Mouse (Mus musculus) CH12.LX (cell line): Measurements from ENCODE around the gene Uhrf1bp1. TPM values are rescaled to one million over a fixed set of nuclear protein-coding genes. Genes with fewer than 3 reads are reported as not detected.

Experiments
- DNase-seq: peaks from one replicate; pipeline ENCODE4 v3.0.0-alpha.2; 2013; ENCODE audit errors: extremely low read depth
- H3K27ac ChIP-seq: 2 replicates; pipeline ENCODE4 v1.5.1; 2012; ENCODE audit warnings: low read depth, mild to moderate bottlenecking, control low read depth, moderate library complexity; ENCODE audit not compliant: insufficient read depth
- H3K27me3 ChIP-seq: replicated peaks from 2 replicates; pipeline ENCODE3; 2012; ENCODE audit warnings: inconsistent platforms
- H3K36me3 ChIP-seq, 2 experiments: replicated peaks in 1 of 2; 2 replicates each; pipeline versions ENCODE3 to v1.6.1; 2012; ENCODE audit warnings: inconsistent platforms in 1 of 2, low read length in 1 of 2, mild to moderate bottlenecking in 1 of 2, mixed read lengths in 1 of 2, moderate library complexity in 1 of 2; ENCODE audit not compliant: control insufficient read depth in 1 of 2, insufficient read depth in 1 of 2
- H3K4me1 ChIP-seq, 2 experiments: 2 replicates each; pipeline ENCODE4 v1.6.1; 2012; ENCODE audit warnings: inconsistent platforms in 1 of 2, moderate library complexity in 1 of 2; ENCODE audit not compliant: insufficient read depth in 2 of 2, control insufficient read depth in 1 of 2
- H3K4me2 ChIP-seq: 2 replicates; pipeline ENCODE4 v1.6.1; 2012; ENCODE audit warnings: low read depth, mild to moderate bottlenecking, control low read depth; ENCODE audit not compliant: poor library complexity, insufficient read depth, severe bottlenecking
- H3K4me3 ChIP-seq, 3 experiments: fragments of 150-350 bp in 1 of 3; sonication (generic) in 1 of 3; replicated peaks in 1 of 3; 2 replicates each; pipeline versions ENCODE3 to v1.5.1; 2011 to 2012; ENCODE audit warnings: low read depth in 2 of 3, low read length in 2 of 3, mild to moderate bottlenecking in 2 of 3, moderate library complexity in 2 of 3, control low read depth in 1 of 3, improper control_type of control experiment in 1 of 3, inconsistent platforms in 1 of 3, mixed read lengths in 1 of 3; ENCODE audit not compliant: poor library complexity in 1 of 3
- H3K79me2 ChIP-seq: replicated peaks from 2 replicates; pipeline ENCODE4 v1.6.1; 2012; ENCODE audit warnings: mild to moderate bottlenecking, moderate library complexity; ENCODE audit not compliant: control insufficient read depth, poor library complexity, insufficient read depth, severe bottlenecking; ENCODE audit errors: extremely low read depth
- H3K9ac ChIP-seq: 2 replicates; pipeline ENCODE4 v1.6.1; 2012; ENCODE audit warnings: low read depth, mild to moderate bottlenecking, control low read depth, moderate library complexity; ENCODE audit not compliant: insufficient read depth
- H3K9me3 ChIP-seq: replicated peaks from 2 replicates; pipeline ENCODE3; 2012; ENCODE audit warnings: low read length, inconsistent platforms, mixed read lengths
- BHLHE40 ChIP-seq: IDR thresholded peaks from 2 replicates; pipeline ENCODE4 v1.6.1; 2011; ENCODE audit warnings: mild to moderate bottlenecking, low read depth, low read length, improper control_type of control experiment
- CHD2 ChIP-seq: IDR thresholded peaks from 2 replicates; pipeline ENCODE4 v1.6.1; 2011; ENCODE audit warnings: low read length, improper control_type of control experiment
- CTCF ChIP-seq, 2 experiments: IDR thresholded peaks in 1 of 2; conservative IDR thresholded peaks in 1 of 2; 2 replicates each; pipeline ENCODE4 v1.5.1; 2011 to 2012; ENCODE audit warnings: low read depth in 2 of 2, low read length in 2 of 2, improper control_type of control experiment in 1 of 2, inconsistent platforms in 1 of 2, mild to moderate bottlenecking in 1 of 2, moderate library complexity in 1 of 2
- E2F4 ChIP-seq: IDR thresholded peaks from 2 replicates; pipeline ENCODE4 v1.6.1; 2011; ENCODE audit warnings: low read depth, low read length, improper control_type of control experiment; ENCODE audit not compliant: insufficient replicate concordance
- ETS1 ChIP-seq: conservative IDR thresholded peaks from 2 replicates; pipeline ENCODE4 v1.6.1; 2012; ENCODE audit warnings: low read depth, mild to moderate bottlenecking, inconsistent platforms, low read length, improper control_type of control experiment, moderate library complexity
- GABPA ChIP-seq: IDR thresholded peaks from 2 replicates; pipeline ENCODE4 v1.6.1; 2012; ENCODE audit warnings: low read depth, low read length, improper control_type of control experiment, inconsistent platforms; ENCODE audit not compliant: insufficient replicate concordance
- HCFC1 ChIP-seq: IDR thresholded peaks from 2 replicates; pipeline ENCODE4 v1.6.1; 2012; ENCODE audit warnings: low read depth, mild to moderate bottlenecking, inconsistent platforms, low read length, improper control_type of control experiment
- IRF4 ChIP-seq: IDR thresholded peaks from 2 replicates; pipeline ENCODE4 v1.6.1; 2014; ENCODE audit warnings: low read depth, mild to moderate bottlenecking, inconsistent platforms, low read length, improper control_type of control experiment
- JUN ChIP-seq: IDR thresholded peaks from 2 replicates; pipeline ENCODE4 v1.6.1; 2011; ENCODE audit warnings: low read depth, mild to moderate bottlenecking, low read length, improper control_type of control experiment, moderate library complexity; ENCODE audit not compliant: insufficient read depth
- KAT2A ChIP-seq: IDR thresholded peaks from 2 replicates; pipeline ENCODE4 v1.6.1; 2012; ENCODE audit warnings: low read length, improper control_type of control experiment, inconsistent platforms; ENCODE audit not compliant: insufficient replicate concordance
- MAFK ChIP-seq: IDR thresholded peaks from 2 replicates; pipeline ENCODE4 v1.6.1; 2011; ENCODE audit warnings: low read length, improper control_type of control experiment; ENCODE audit not compliant: insufficient replicate concordance
- MAX ChIP-seq: IDR thresholded peaks from 2 replicates; pipeline ENCODE4 v1.6.1; 2011; ENCODE audit warnings: low read length, improper control_type of control experiment
- MAZ ChIP-seq: IDR thresholded peaks from 2 replicates; pipeline ENCODE4 v1.6.1; 2012; ENCODE audit warnings: low read depth, mild to moderate bottlenecking, inconsistent platforms, low read length, improper control_type of control experiment, moderate library complexity
- MEF2A ChIP-seq: IDR thresholded peaks from 2 replicates; pipeline ENCODE4 v1.6.1; 2014; ENCODE audit warnings: low read depth, mild to moderate bottlenecking, inconsistent platforms, low read length, improper control_type of control experiment, borderline replicate concordance
- MYC ChIP-seq: IDR thresholded peaks from 2 replicates; pipeline ENCODE4 v1.6.1; 2011; ENCODE audit warnings: low read depth, mild to moderate bottlenecking, improper control_type of control experiment, low read length
- NRF1 ChIP-seq: IDR thresholded peaks from 2 replicates; pipeline ENCODE4 v1.6.1; 2014; ENCODE audit warnings: low read depth, mild to moderate bottlenecking, inconsistent platforms, low read length, improper control_type of control experiment, moderate library complexity
- PAX5 ChIP-seq: IDR thresholded peaks from 2 replicates; pipeline ENCODE4 v1.6.1; 2012; ENCODE audit warnings: low read length, inconsistent platforms, mixed read lengths
- POLR2AphosphoS2 ChIP-seq: IDR thresholded peaks from 2 replicates; pipeline ENCODE4 v1.6.1; 2011; ENCODE audit warnings: low read depth, low read length, improper control_type of control experiment
- SMC3 ChIP-seq: IDR thresholded peaks from 2 replicates; pipeline ENCODE4 v1.6.1; 2011; ENCODE audit warnings: low read depth, low read length, improper control_type of control experiment
- UBTF ChIP-seq: IDR thresholded peaks from 2 replicates; pipeline ENCODE4 v1.6.1; 2012; ENCODE audit warnings: low read depth, mild to moderate bottlenecking, inconsistent platforms, low read length, improper control_type of control experiment, moderate library complexity
- USF1 ChIP-seq: IDR thresholded peaks from 2 replicates; pipeline ENCODE4 v1.6.1; 2014; ENCODE audit warnings: low read depth, mild to moderate bottlenecking, inconsistent platforms, low read length, improper control_type of control experiment
- USF2 ChIP-seq: conservative IDR thresholded peaks from 2 replicates; pipeline ENCODE4 v1.6.1; 2011; ENCODE audit warnings: low read depth, low read length, improper control_type of control experiment
- ZC3H11A ChIP-seq: IDR thresholded peaks from 2 replicates; pipeline ENCODE4 v1.6.1; 2012; ENCODE audit warnings: low read depth, mild to moderate bottlenecking, inconsistent platforms, low read length, improper control_type of control experiment
- dilution Hi-C: fragments of 300-500 bp; cut with MboI; formaldehyde crosslinking; loops from 2 replicates; pipeline ENCODE4 v1.14.3; 2020; ENCODE audit warnings: low sequenced_read_pairs; ENCODE audit not compliant: extremely low pct_unique_long_range_greater_than_20kb, extremely low pct_ligation_motif_present
- in situ Hi-C: fragments of 300-500 bp; cut with MboI; formaldehyde crosslinking; loops from 3 replicates; pipeline ENCODE4 v1.14.3; 2019; ENCODE audit warnings: low sequenced_read_pairs, low pct_ligation_motif_present, low pct_unique_long_range_greater_than_20kb, mixed read lengths
- polyA plus RNA-seq: library from polyadenylated mRNA; unstranded; fragments of >175 nt; gene quantifications from 2 replicates; pipeline ENCODE4 v1.2.1, GENCODE M21; 2012; ENCODE audit warnings: low read depth; ENCODE audit not compliant: insufficient read length
- total RNA-seq, 2 experiments: library from RNA; depleted of rRNA; stranded (reverse); fragments of 300-350 nt in 1 of 2; fragments of >200 nt in 1 of 2; gene quantifications; 2 replicates each; pipeline ENCODE4 v1.2.3; 2012 to 2014

Gene Uhrf1bp1
- total and polyA plus RNA-seq, 3 experiments, result 6.0 to 13.6 (median 13.1) TPM

DNA sequence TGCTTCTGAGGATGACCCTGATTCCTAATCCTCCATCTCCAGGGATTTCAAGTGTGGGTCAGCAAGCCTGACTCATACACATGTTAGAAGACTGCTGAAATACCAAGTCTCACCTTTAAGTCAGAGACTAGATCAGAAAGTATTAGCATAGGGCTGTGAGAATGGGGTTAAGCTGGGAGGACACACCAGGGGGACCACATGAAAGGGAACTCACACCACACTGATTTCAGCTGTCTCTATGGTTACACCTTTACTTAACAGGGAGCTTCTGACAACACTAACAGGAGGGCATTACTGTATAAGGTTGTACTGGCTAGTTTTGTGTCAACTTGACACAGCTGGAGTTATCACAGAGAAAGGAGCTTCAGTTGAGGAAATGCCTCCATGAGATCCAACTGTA, 41.6 kb upstream of the Uhrf1bp1 start:
- Histone ChIP-seq H3K4me2 (no peak overlapping the region), H3K4me3 (no peak overlapping the region), H3K4me1 (peaks cover 0 to 35% of the 10 kb centered on the region in 2 experiments; a peak in 2 of 4 replicates), H3K36me3 (peaks cover 0 to 45% of the 10 kb centered on the region in 2 experiments), H3K9me3 (no peaks in the 10 kb centered on the region), H3K27ac (no peak overlapping the region), H3K27me3 (no peaks in the 10 kb centered on the region), H3K79me2 (peaks cover 74% of the 10 kb centered on the region), H3K9ac (no peak overlapping the region)
- DNase-seq, result no peak
- TF ChIP-seq MYC (no peak), USF1 (no peak), CHD2 (no peak), PAX5 (no peak), USF2 (no peak), UBTF (no peak), IRF4 (no peak), CTCF (conservative IDR thresholded peaks at IDR 0.05 in 1 of 2, IDR thresholded peaks at IDR 0.05 in 1 of 2; ENCODE audit: low read depth in 2 of 2, low read length in 2 of 2) (no peak), BHLHE40 (no peak), GABPA (no peak), JUN (no peak), KAT2A (no peak), MAX (no peak), POLR2AphosphoS2 (no peak), E2F4 (no peak), MEF2A (no peak), NRF1 (no peak), ETS1 (no peak), ZC3H11A (no peak)
- dilution Hi-C loops (no loop called here), in situ Hi-C loops (loop anchor here (5.0 kb wide), 1 partner anchor 32 kb away; no protein-coding TSS in a partner anchor)

DNA sequence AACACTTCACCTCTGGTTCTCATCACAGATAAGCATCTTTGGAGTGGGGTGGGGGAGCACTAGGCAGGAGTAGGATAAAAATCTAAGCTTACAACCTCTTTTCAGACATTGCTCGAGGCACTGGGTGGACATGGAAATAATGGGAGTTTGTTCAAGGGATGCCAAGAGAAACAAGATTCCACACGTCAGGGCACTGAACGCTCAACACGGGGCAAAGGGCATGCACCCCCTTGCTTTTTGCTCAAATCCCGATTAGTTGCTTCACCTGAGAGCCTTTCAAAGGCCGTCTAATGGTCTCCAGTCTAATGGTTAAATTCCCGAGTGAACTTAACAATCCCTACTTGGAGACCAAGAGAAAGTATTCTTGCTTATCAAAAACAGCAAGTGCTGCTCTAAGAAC, 37.2 kb upstream of the Uhrf1bp1 start:
- DNase-seq, result no peak
- Histone ChIP-seq H3K4me3 (peak overlapping the region; percentile 79 to 98 (median 85)), H3K27ac (no peak overlapping the region), H3K79me2 (peaks cover 45% of the 10 kb centered on the region), H3K9ac (peak overlapping the region; percentile 88), H3K36me3 (peaks cover 0 to 16% of the 10 kb centered on the region in 2 experiments), H3K9me3 (no peaks in the 10 kb centered on the region), H3K4me2 (peak overlapping the region; percentile 83), H3K27me3 (no peaks in the 10 kb centered on the region)
- in situ Hi-C loops, result loop anchor here (5.0 kb wide), 1 partner anchor 37 kb away; no protein-coding TSS in a partner anchor
- no peak for TF ChIP-seq MAZ
- TF ChIP-seq USF1, result no peak
- TF ChIP-seq PAX5, result no peak
- TF ChIP-seq IRF4, result no peak
- no peak for TF ChIP-seq CTCF (conservative IDR thresholded peaks at IDR 0.05 in 1 of 2, IDR thresholded peaks at IDR 0.05 in 1 of 2; ENCODE audit: low read depth in 2 of 2, low read length in 2 of 2)
- TF ChIP-seq USF2, result no peak
- no peak for TF ChIP-seq UBTF
- no peak for TF ChIP-seq KAT2A
- TF ChIP-seq ETS1, result no peak
- TF ChIP-seq SMC3, result no peak
- no peak for TF ChIP-seq MAFK
- TF ChIP-seq HCFC1, result no peak
- no peak for TF ChIP-seq NRF1
- TF ChIP-seq, all 38 proteins: peak for 0
- dilution Hi-C loops, result no loop called here
- H3K4me1 ChIP-seq, result peaks cover 3 to 53% of the 10 kb centered on the region in 2 experiments
